Mouse (Mus musculus) left cerebral cortex, postnatal 36 days (tissue): ENCODE measurements around the gene Fstl4. TPM values are rescaled to one million over a fixed set of nuclear protein-coding genes. Genes with fewer than 3 reads are reported as not detected.
A peak's percentile ranks its signal among the peaks of the same experiment; 100 is the strongest.
"Not testable (repeated sequence)": the region's sequence is repeated elsewhere in the genome, so short reads cannot be mapped to it uniquely, and the experiment has no call there.

ENCODE experiments used
- DNase-seq, 2 experiments: peaks; one replicate each; pipeline ENCODE4 v3.0.0; 2021 to 2022; ENCODE audit warnings: low spot score in 2 of 2, mixed read lengths in 1 of 2
- intact Hi-C: fragments of 180-260 bp; cut with DNase I; formaldehyde crosslinking; loops from one replicate; pipeline ENCODE4 v1.15.1; 2025
- total RNA-seq, 2 experiments: library from RNA; stranded (reverse); gene quantifications; 2 replicates each; pipeline ENCODE4 v1.2.3; 2021

The Fstl4 gene
- total RNA-seq, 2 experiments from 2014 or later, result 35.6 to 46.5 TPM

- intact Hi-C loops, result no loop called here
- DNase-seq, result no peak
These were observed 392.0 kb downstream of the Fstl4 start for GRCm38 (mm10) chr11:53156463-53156862.

GRCm38 (mm10) chr11:53157621-53158259, 393.3 kb downstream of the Fstl4 start:
- intact Hi-C loops, result no loop called here

DNA sequence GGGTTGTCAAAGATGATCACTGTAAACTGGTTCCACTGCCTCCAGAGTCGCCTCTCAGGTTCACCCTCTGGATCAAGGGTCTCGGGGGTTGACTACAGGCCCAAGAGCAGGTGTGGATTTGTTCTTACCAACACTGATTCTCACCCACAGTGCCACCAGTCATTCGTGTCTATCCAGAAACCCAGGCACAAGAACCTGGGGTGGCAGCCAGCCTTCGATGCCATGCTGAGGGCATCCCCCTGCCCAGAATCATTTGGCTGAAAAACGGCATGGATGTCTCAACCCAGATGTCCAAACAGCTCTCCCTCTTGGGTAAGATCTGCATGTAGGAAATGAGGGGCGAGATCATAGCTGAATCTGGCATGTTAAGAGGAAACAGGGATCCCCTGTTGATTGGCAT, 398.0 kb downstream of the Fstl4 start:
- DNase-seq, result no peak
- intact Hi-C loops, result no loop called here

More at GRCm38 (mm10) chr11:53157621-53158259, 393.3 kb downstream of the Fstl4 start:
- DNase-seq, result no peak

DNA sequence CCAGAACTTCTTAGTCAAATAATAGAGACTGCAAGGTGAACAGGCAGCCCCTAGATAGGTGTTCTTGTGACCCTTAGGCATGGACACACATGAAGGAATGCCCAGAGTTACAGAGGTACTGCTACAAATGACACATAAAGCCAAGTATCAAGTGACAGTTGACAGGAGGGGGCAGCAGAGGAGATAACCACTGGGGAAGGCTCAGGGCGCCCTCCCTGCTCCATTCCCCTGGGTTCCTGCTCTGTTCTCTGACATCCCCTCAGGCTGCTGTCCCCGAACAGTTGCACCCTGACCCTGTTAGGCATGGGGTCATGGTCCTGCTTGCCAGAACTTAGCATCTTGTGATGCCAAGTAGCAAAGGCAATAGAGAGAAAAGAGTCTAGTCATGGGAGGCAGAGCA, 402.0 kb downstream of the Fstl4 start:
- DNase-seq, result no peak
- intact Hi-C loops, result no loop called here

DNA sequence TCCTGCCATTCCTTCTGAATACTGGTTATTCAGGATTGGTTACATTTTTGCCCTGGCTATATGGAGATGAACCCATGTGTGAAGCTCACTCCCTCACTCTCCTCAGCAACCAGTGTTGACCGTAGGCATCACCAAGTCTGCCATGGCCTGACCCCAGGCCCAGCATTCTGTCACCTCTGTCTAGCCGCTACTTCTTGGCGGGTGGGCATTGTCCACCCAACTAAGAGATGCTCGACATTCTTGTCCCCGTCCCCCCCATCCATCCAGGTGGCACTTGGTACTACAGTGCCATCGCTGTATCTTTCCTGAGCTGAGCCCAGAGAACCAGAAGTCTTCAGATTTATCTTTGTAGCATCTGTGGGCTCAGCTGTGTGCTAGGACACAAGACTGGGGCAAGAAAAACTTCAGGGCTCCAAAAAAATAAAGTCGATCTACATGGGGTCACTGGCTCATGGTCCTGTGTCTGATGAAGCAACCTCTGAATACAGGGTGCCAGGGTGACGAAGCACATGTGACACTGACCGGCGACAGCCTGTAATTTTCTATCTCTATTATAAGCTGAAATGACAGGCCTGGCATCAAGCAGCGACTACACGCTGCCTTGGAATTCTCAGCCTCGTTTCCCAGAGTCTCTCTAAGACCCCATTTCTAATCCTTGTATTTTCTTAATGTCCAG, 417.9 kb downstream of the Fstl4 start:
- no peak for DNase-seq
- intact Hi-C loops, result no loop called here

GRCm38 (mm10) chr11:53182858-53183257, 418.4 kb downstream of the Fstl4 start:
- DNase-seq, result no peak
- intact Hi-C loops, result no loop called here

DNA sequence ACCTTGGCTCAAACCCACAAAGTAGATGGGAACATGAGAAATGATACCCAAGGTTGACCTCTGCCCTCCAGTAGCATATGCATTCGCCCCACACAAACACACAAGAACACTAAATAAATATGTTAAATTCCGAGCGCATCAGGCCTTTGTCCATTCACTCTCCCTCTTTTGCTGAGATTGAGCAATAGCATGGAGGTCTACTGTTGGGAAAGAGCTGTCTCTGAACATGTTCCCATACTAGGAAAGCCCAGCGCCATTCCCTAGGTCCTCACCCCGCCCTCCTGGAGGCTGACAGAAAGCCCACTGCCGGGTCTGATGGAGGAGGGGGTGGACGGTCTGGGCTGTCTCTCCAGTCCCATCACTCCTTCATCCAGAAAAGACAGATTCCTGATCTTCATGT, 419.6 kb downstream of the Fstl4 start:
- no peak for DNase-seq
- intact Hi-C loops, result no loop called here

DNA sequence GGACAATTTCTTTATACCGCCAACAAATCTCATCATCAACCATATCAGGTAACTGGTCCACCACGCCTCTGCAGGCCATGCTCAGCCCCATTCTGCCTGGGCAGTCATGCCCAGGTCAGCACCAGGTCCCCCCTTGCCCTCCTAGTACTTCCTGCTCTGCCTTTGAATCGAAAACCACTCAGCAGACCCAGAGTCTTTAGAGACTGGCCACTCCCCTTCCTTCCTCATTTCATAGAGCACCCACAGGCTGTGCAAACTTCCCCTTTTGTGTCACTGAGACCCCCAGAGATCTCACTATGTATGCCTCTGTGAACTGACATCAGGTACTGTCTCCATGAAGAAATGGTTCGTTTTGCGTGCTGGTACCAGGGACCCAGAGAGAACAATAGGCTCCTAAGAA, 420.3 kb downstream of the Fstl4 start:
- no peak for DNase-seq
- intact Hi-C loops, result no loop called here

DNA sequence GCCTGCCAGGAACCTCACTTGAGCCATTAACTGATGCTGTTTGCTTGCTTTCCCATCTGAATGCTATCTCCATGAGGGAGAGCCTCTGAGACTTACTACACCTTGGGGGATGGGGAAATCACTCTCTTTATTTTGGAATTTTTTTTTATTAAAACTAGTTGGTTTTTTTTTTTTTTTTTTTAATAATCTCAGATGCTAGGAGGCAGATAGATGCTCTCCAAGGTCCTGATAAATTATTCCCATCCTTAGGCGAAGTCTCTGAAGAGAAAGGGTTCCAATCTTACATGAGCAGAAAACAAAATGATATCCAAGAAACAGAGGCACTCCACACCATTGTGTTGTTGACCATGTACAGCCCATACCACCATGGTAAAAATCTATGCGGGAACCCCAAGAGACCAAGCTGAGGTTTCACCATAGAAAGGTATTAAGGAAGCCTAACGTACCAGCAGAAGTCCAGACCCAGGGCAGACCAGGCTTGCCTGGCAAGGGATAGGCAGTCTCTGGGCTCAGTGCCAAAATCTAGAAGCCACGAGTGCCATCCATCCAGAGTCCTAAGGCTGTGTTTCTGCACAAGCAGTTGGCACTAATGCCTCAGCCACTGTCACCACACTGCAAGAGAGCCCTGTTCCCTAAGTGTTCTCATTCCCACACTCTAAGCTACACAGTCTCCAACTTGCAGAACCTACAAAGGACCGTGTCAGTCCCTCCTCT, 423.1 kb downstream of the Fstl4 start:
- intact Hi-C loops, result no loop called here
- DNase-seq, result no peak

DNA sequence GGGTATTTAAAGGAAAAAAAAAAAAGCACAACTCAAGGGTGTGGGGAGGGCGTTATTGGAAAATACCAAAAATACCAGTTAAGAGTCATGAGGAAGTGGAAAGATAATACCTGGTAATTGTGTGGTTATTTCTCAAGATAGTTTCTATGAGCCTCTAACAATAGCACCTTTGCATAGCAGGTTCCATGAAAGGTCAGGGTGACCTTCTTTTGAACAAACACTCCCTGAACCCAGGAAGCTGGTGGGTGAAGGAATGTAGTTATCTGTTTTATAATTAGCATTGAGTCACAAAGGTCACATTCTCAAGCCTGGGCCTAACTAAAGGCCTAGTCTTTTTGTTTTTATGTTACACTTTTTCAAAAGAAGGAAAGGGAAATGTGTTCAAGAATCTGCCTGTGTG, 432.1 kb downstream of the Fstl4 start:
- DNase-seq, intact Hi-C loops: not testable (repeated sequence)

GRCm38 (mm10) chr11:53197111-53197510, 432.7 kb downstream of the Fstl4 start:
- intact Hi-C loops, result no loop called here
- DNase-seq, result no peak

GRCm38 (mm10) chr11:53202459-53203250, 438.2 kb downstream of the Fstl4 start:
- intact Hi-C loops, result no loop called here
- no peak for DNase-seq

DNA sequence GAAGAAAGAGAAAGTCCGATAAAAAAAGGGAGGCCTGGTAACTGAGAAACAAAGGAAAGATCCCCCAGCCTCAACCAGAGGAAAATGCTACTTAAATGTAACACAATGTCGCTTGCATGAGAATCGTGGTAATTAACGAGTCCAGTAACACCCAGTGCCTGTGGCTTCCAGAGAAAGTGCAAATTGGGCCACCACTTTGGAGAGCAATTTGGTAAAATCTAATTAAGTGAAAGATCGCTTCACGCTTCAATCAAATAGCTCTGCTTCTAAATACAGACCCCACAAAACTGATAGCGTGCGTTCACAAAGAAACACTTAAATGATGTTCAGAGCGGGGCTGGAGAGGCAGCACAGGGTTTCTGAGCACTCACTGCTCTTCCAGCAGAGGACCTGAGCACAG, 446.4 kb downstream of the Fstl4 start:
- intact Hi-C loops, result no loop called here
- no peak for DNase-seq

DNA sequence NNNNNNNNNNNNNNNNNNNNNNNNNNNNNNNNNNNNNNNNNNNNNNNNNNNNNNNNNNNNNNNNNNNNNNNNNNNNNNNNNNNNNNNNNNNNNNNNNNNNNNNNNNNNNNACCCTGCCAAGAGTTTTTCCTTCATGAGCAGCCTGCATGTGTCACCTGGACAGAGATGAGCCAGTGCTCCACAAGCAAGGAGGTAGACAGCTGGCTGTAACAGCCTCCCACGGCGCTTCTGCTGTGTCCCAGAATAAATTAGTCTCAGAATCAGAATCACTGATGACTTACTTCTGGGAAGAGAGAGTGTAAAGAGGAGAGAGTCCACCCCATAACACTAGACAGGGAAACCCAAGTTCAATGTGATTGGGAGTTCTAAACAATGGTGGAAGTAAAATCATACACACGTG, 464.6 kb downstream of the Fstl4 start:
- DNase-seq, result peak; percentile 64 to 65
- intact Hi-C loops, result no loop called here

DNA sequence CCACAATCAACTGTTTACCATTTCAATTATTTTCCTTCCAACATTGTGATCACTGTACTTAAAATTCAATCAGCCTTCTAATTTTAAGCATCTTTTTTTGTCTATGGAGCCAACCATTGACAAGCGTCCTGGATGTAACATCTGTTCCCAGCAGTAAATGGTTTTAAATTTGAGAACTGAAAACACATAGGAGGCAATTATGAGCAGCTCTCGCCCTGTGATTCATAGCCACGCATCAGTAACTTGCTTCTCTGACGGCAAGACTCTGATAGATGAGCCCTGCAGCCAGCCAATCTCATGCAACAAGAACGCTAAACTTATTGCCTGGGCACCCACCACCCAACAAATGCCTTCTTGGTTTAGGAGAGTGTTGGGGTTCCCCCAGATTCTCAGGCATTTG, 467.4 kb downstream of the Fstl4 start:
- DNase-seq, result no peak
- intact Hi-C loops, result no loop called here

GRCm38 (mm10) chr11:53233590-53233989, 469.2 kb downstream of the Fstl4 start:
- DNase-seq, result no peak
- intact Hi-C loops, result no loop called here
